Mouse (Mus musculus) gastrocnemius, postnatal 36 days (tissue): ENCODE results near the gene Calm3. TPM values are rescaled to one million over a fixed set of nuclear protein-coding genes. Genes with fewer than 3 reads are reported as not detected.

Source experiments
- DNase-seq, 2 experiments: peaks; one replicate each; pipeline ENCODE4 v3.0.0; 2022
- intact Hi-C: fragments of 180-260 bp; cut with DNase I; formaldehyde crosslinking; loops from one replicate; pipeline ENCODE4 v1.15.1; 2025
- total RNA-seq, 2 experiments: library from RNA; stranded (reverse); gene quantifications; 2 replicates each; pipeline ENCODE4 v1.2.3; 2021

The Calm3 gene
- total RNA-seq, 2 experiments from 2014 or later: 297 to 327 TPM

GRCm38 (mm10) chr7:16944061-16944807, 20.3 kb upstream of the Calm3 start, which contains the start of gene Pnmal2:
TSS of gene Pnmal2 (plus strand) at chr7:16944682.
- DNase-seq: peak; percentile 64
- intact Hi-C loops: no loop called here

- intact Hi-C loops: no loop called here
- DNase-seq: no peak
Observed at GRCm38 (mm10) chr7:16942861-16943260, 18.9 kb upstream of the Calm3 start.

GRCm38 (mm10) chr7:16940292-16940691, 16.4 kb upstream of the Calm3 start:
- intact Hi-C loops: no loop called here

GRCm38 (mm10) chr7:16938117-16938791, 14.3 kb upstream of the Calm3 start:
- no peak for DNase-seq
- intact Hi-C loops: no loop called here

More at GRCm38 (mm10) chr7:16940292-16940691, 16.4 kb upstream of the Calm3 start:
- DNase-seq: no peak

- intact Hi-C loops: no loop called here
- no peak for DNase-seq
Observed at GRCm38 (mm10) chr7:16937312-16937711, 13.4 kb upstream of the Calm3 start.

GRCm38 (mm10) chr7:16932704-16933577, 9.0 kb upstream of the Calm3 start:
- DNase-seq: no peak
- intact Hi-C loops: loop anchor here (1.0 to 5.0 kb wide), 3 partner anchors 17 to 129 kb away; partner anchors contain the start of gene Hif3a

- intact Hi-C loops: loop anchor here (1.0 to 5.0 kb wide), 2 partner anchors 67 to 130 kb away; partner anchors contain the start of gene Hif3a
- DNase-seq: peak; percentile 48 to 73
Observed at GRCm38 (mm10) chr7:16931968-16932627, 8.2 kb upstream of the Calm3 start.

- no peak for DNase-seq
- intact Hi-C loops: loop anchor here (5.0 kb wide), 1 partner anchor 131 kb away; the partner anchor contains the start of gene Hif3a
Observed at GRCm38 (mm10) chr7:16930850-16931249, 6.9 kb upstream of the Calm3 start.

- intact Hi-C loops: no loop called here
- DNase-seq: no peak
Observed at GRCm38 (mm10) chr7:16928341-16928740, 4.4 kb upstream of the Calm3 start.

- intact Hi-C loops: no loop called here
- no peak for DNase-seq
Observed at GRCm38 (mm10) chr7:16923283-16924036, 454 bp downstream of the Calm3 start.

GRCm38 (mm10) chr7:16922360-16922973, 1.4 kb downstream of the Calm3 start:
- DNase-seq: peak in 1 of 2 experiments; percentile 32
- intact Hi-C loops: no loop called here

- DNase-seq: peak in 1 of 2 experiments; percentile 31
- intact Hi-C loops: no loop called here
Observed at GRCm38 (mm10) chr7:16921881-16922335, 2.0 kb downstream of the Calm3 start.

GRCm38 (mm10) chr7:16920818-16921791, 2.8 kb downstream of the Calm3 start:
- intact Hi-C loops: no loop called here
- peak in 1 of 2 experiments; percentile 37 for DNase-seq

GRCm38 (mm10) chr7:16920150-16920579, 3.7 kb downstream of the Calm3 start:
- intact Hi-C loops: no loop called here
- no peak for DNase-seq

GRCm38 (mm10) chr7:16919395-16920149, 4.3 kb downstream of the Calm3 start:
- intact Hi-C loops: no loop called here
- DNase-seq: no peak

GRCm38 (mm10) chr7:16918670-16919069, 5.2 kb downstream of the Calm3 start:
- intact Hi-C loops: no loop called here
- DNase-seq: no peak

- DNase-seq: no peak
- intact Hi-C loops: no loop called here
Observed at GRCm38 (mm10) chr7:16918014-16918413, 5.9 kb downstream of the Calm3 start.
